Mouse (Mus musculus) intestine, embryonic 16.5 days (tissue): Measurements from ENCODE around the gene Pla2g5. TPM values are rescaled to one million over a fixed set of nuclear protein-coding genes. Genes with fewer than 3 reads are reported as not detected.

Experiments used
- ATAC-seq: fragments of 200-750 bp; cut with Nextera tagmentation; 2 replicates; pipeline ENCODE4 v1.8.0; 2017; ENCODE audit warnings: moderate TSS enrichment, moderate library complexity
- H3K27ac ChIP-seq: fragments of 300-500 bp; sonication (generic); 2 replicates; pipeline ENCODE4 v1.5.1; 2014; ENCODE audit warnings: mild to moderate bottlenecking, low read length
- H3K27me3 ChIP-seq: fragments of 300-500 bp; sonication (generic); replicated peaks from 2 replicates; pipeline ENCODE4 v1.6.1; 2014; ENCODE audit warnings: low read length, control low read depth, mixed read lengths; ENCODE audit not compliant: control insufficient read depth, insufficient read depth
- H3K36me3 ChIP-seq: fragments of 300-500 bp; sonication (generic); 2 replicates; pipeline ENCODE4 v1.6.1; 2014; ENCODE audit warnings: low read length, control low read depth; ENCODE audit not compliant: control insufficient read depth, insufficient read depth
- H3K4me1 ChIP-seq: fragments of 300-500 bp; sonication (generic); 2 replicates; pipeline ENCODE4 v1.6.1; 2014; ENCODE audit warnings: low read length, control low read depth, mixed read lengths; ENCODE audit not compliant: control insufficient read depth, insufficient read depth
- H3K4me2 ChIP-seq: fragments of 300-500 bp; sonication (generic); 2 replicates; pipeline ENCODE4 v1.6.1; 2014; ENCODE audit warnings: low read depth, low read length, control low read depth
- H3K4me3 ChIP-seq: fragments of 300-500 bp; sonication (generic); 2 replicates; pipeline ENCODE4 v1.5.1; 2014; ENCODE audit warnings: mild to moderate bottlenecking, low read length
- H3K9ac ChIP-seq: fragments of 300-500 bp; sonication (generic); 2 replicates; pipeline ENCODE4 v1.6.1; 2014; ENCODE audit warnings: low read depth, low read length
- H3K9me3 ChIP-seq: fragments of 300-500 bp; sonication (generic); 2 replicates; pipeline ENCODE4 v1.6.1; 2016; ENCODE audit warnings: low read length, control low read depth; ENCODE audit not compliant: control insufficient read depth
- WGBS: fragments of 180-500 bp; shearing (Covaris S2); extraction: QIAGEN DNeasy Blood & Tissue Kit; methylation state at CpG from one replicate; pipeline ENCODE4 v1.1.7; 2014; 5-methylcytosine and 5-hydroxymethylcytosine counted together
- polyA plus RNA-seq: library from polyadenylated mRNA; unstranded; fragments of >200 nt; fragmentation: Nextera tagmentation; extraction: Ambion mirVana; gene quantifications from 2 replicates; pipeline ENCODE4 v1.2.1, GENCODE M21; 2015

Gene Pla2g5
- polyA plus RNA-seq, 1 experiment from 2014 or later = 0.23 TPM

GRCm38 (mm10) chr4:138796513-138797216 lies 66.6 kb downstream of the Pla2g5 start:
- ATAC-seq = no peak
- no peak overlapping the region for H3K4me3 ChIP-seq
- peaks cover 22% of the 10 kb centered on the region for H3K4me1 ChIP-seq
- 39% methylated on average over 6 of the region's 6 CpGs for WGBS
- H3K27me3 ChIP-seq = no peaks in the 10 kb centered on the region
- no peak overlapping the region for H3K27ac ChIP-seq
- H3K36me3 ChIP-seq = no peaks in the 10 kb centered on the region
- no peak overlapping the region for H3K4me2 ChIP-seq
- H3K9me3 ChIP-seq = no peaks in the 10 kb centered on the region
- no peak overlapping the region for H3K9ac ChIP-seq

GRCm38 (mm10) chr4:138794344-138794743 lies 68.9 kb downstream of the Pla2g5 start:
- peaks cover 15% of the 10 kb centered on the region for H3K4me1 ChIP-seq
- H3K27ac ChIP-seq = no peak overlapping the region
- no peaks in the 10 kb centered on the region for H3K36me3 ChIP-seq
- H3K9me3 ChIP-seq = no peaks in the 10 kb centered on the region
- H3K4me2 ChIP-seq = no peak overlapping the region
- 91% methylated on average over 6 of the region's 6 CpGs for WGBS
- H3K9ac ChIP-seq = no peak overlapping the region
- H3K4me3 ChIP-seq = no peak overlapping the region
- H3K27me3 ChIP-seq = no peaks in the 10 kb centered on the region
- no peak for ATAC-seq

- no peaks in the 10 kb centered on the region for H3K9me3 ChIP-seq
- 56% methylated on average over 2 of the region's 2 CpGs for WGBS
- H3K9ac ChIP-seq = no peak overlapping the region
- no peaks in the 10 kb centered on the region for H3K36me3 ChIP-seq
- no peak overlapping the region for H3K4me3 ChIP-seq
- H3K4me1 ChIP-seq = peaks cover 15% of the 10 kb centered on the region
- H3K27me3 ChIP-seq = no peaks in the 10 kb centered on the region
- peak; percentile 27; the same call in 1 of the 2 replicates for ATAC-seq
- H3K4me2 ChIP-seq = no peak overlapping the region
- H3K27ac ChIP-seq = no peak overlapping the region
Observed at GRCm38 (mm10) chr4:138793276-138793675, 70.0 kb downstream of the Pla2g5 start.

- Histone ChIP-seq H3K4me1 (peaks cover 15% of the 10 kb centered on the region), H3K9ac (no peak overlapping the region), H3K27ac (peak overlapping the region; percentile 7; the same call in 1 of the 2 replicates), H3K27me3 (no peaks in the 10 kb centered on the region), H3K4me2 (no peak overlapping the region), H3K4me3 (no peak overlapping the region), H3K9me3 (no peaks in the 10 kb centered on the region), H3K36me3 (no peaks in the 10 kb centered on the region)
- ATAC-seq = peak; percentile 69
- 20% methylated on average over 9 of the region's 9 CpGs for WGBS
Observed at GRCm38 (mm10) chr4:138792599-138792998, 70.7 kb downstream of the Pla2g5 start.

GRCm38 (mm10) chr4:138791452-138791851 lies 71.8 kb downstream of the Pla2g5 start:
- Histone ChIP-seq H3K27ac (no peak overlapping the region), H3K27me3 (no peaks in the 10 kb centered on the region), H3K4me1 (peaks cover 12% of the 10 kb centered on the region), H3K9me3 (no peaks in the 10 kb centered on the region), H3K9ac (no peak overlapping the region), H3K36me3 (no peaks in the 10 kb centered on the region), H3K4me3 (no peak overlapping the region), H3K4me2 (no peak overlapping the region)
- ATAC-seq = no peak
- 55% methylated on average over 6 of the region's 6 CpGs for WGBS

- H3K27me3 ChIP-seq = no peaks in the 10 kb centered on the region
- no peaks in the 10 kb centered on the region for H3K36me3 ChIP-seq
- H3K9ac ChIP-seq = no peak overlapping the region
- no peak overlapping the region for H3K4me3 ChIP-seq
- ATAC-seq = no peak
- H3K4me1 ChIP-seq = peaks cover 12% of the 10 kb centered on the region
- no peak overlapping the region for H3K4me2 ChIP-seq
- H3K27ac ChIP-seq = no peak overlapping the region
- H3K9me3 ChIP-seq = no peaks in the 10 kb centered on the region
- 79% methylated on average over 4 of the region's 4 CpGs for WGBS
Observed at GRCm38 (mm10) chr4:138788381-138788780, 74.9 kb downstream of the Pla2g5 start.

GRCm38 (mm10) chr4:138786141-138786540 lies 77.1 kb downstream of the Pla2g5 start:
- 39% methylated on average over 4 of the region's 4 CpGs for WGBS
- Histone ChIP-seq H3K36me3 (no peaks in the 10 kb centered on the region), H3K4me2 (no peak overlapping the region), H3K9ac (no peak overlapping the region), H3K4me1 (no peaks in the 10 kb centered on the region), H3K9me3 (no peaks in the 10 kb centered on the region), H3K4me3 (no peak overlapping the region), H3K27me3 (no peaks in the 10 kb centered on the region), H3K27ac (no peak overlapping the region)
- ATAC-seq = no peak

GRCm38 (mm10) chr4:138785721-138786120 lies 77.6 kb downstream of the Pla2g5 start:
- H3K27me3 ChIP-seq = no peaks in the 10 kb centered on the region
- no peaks in the 10 kb centered on the region for H3K4me1 ChIP-seq
- no peak overlapping the region for H3K4me2 ChIP-seq
- no peaks in the 10 kb centered on the region for H3K36me3 ChIP-seq
- WGBS = 47% methylated on average over 4 of the region's 4 CpGs
- no peak for ATAC-seq
- no peak overlapping the region for H3K9ac ChIP-seq
- H3K27ac ChIP-seq = no peak overlapping the region
- no peaks in the 10 kb centered on the region for H3K9me3 ChIP-seq
- no peak overlapping the region for H3K4me3 ChIP-seq

GRCm38 (mm10) chr4:138782098-138782497 lies 81.2 kb downstream of the Pla2g5 start:
- ATAC-seq = no peak
- H3K4me1 ChIP-seq = no peaks in the 10 kb centered on the region
- 79% methylated on average over 6 of the region's 6 CpGs for WGBS

GRCm38 (mm10) chr4:138780300-138780699 lies 83.0 kb downstream of the Pla2g5 start:
- no peaks in the 10 kb centered on the region for H3K4me1 ChIP-seq
- H3K9me3 ChIP-seq = no peaks in the 10 kb centered on the region
- no peaks in the 10 kb centered on the region for H3K36me3 ChIP-seq
- H3K9ac ChIP-seq = no peak overlapping the region
- H3K4me3 ChIP-seq = no peak overlapping the region
- 87% methylated on average over 5 of the region's 5 CpGs for WGBS
- no peak overlapping the region for H3K27ac ChIP-seq
- no peaks in the 10 kb centered on the region for H3K27me3 ChIP-seq
- ATAC-seq = no peak
- no peak overlapping the region for H3K4me2 ChIP-seq

More at GRCm38 (mm10) chr4:138782098-138782497, 81.2 kb downstream of the Pla2g5 start:
- Histone ChIP-seq H3K36me3 (no peaks in the 10 kb centered on the region), H3K27ac (no peak overlapping the region), H3K4me2 (no peak overlapping the region), H3K27me3 (no peaks in the 10 kb centered on the region), H3K4me3 (no peak overlapping the region), H3K9me3 (no peaks in the 10 kb centered on the region), H3K9ac (no peak overlapping the region)
